Mouse (Mus musculus) forebrain, postnatal 0 days (tissue): ENCODE results near the gene Sfn. TPM values are rescaled to one million over a fixed set of nuclear protein-coding genes. Genes with fewer than 3 reads are reported as not detected.
A peak's percentile ranks its signal among the peaks of the same experiment; 100 is the strongest.

Experiments
- ATAC-seq: fragments of 200-750 bp; cut with Nextera tagmentation; 2 replicates; pipeline ENCODE4 v1.8.0; 2017; ENCODE audit warnings: mild to moderate bottlenecking, moderate library complexity
- DNase-seq: peaks from one replicate; pipeline ENCODE4 v3.0.0-alpha.2; 2015
- H3K27ac ChIP-seq: fragments of 300-500 bp; sonication (generic); 2 replicates; pipeline ENCODE4 v1.5.1; 2014; ENCODE audit warnings: low read depth, mild to moderate bottlenecking, antibody characterized with exemption, low read length, moderate library complexity, mixed read lengths
- H3K27me3 ChIP-seq: fragments of 300-500 bp; sonication (generic); 2 replicates; pipeline ENCODE4 v1.6.1; 2014; ENCODE audit warnings: mild to moderate bottlenecking, low read length, mixed read lengths; ENCODE audit not compliant: insufficient read depth
- H3K36me3 ChIP-seq: fragments of 300-500 bp; sonication (generic); 2 replicates; pipeline ENCODE4 v1.6.1; 2014; ENCODE audit warnings: mild to moderate bottlenecking, moderate library complexity; ENCODE audit not compliant: insufficient read depth
- H3K4me1 ChIP-seq: fragments of 300-500 bp; sonication (generic); 2 replicates; pipeline ENCODE4 v1.6.1; 2014; ENCODE audit warnings: antibody characterized with exemption; ENCODE audit not compliant: insufficient read depth
- H3K4me2 ChIP-seq: fragments of 300-500 bp; sonication (generic); 2 replicates; pipeline ENCODE4 v1.6.1; 2014; ENCODE audit warnings: low read depth, mild to moderate bottlenecking, moderate library complexity
- H3K4me3 ChIP-seq: fragments of 300-500 bp; sonication (generic); 2 replicates; pipeline ENCODE4 v1.5.1; 2014; ENCODE audit warnings: low read depth, low read length, mixed read lengths
- H3K9ac ChIP-seq: fragments of 300-500 bp; sonication (generic); 2 replicates; pipeline ENCODE4 v1.6.1; 2014; ENCODE audit warnings: mild to moderate bottlenecking
- H3K9me3 ChIP-seq: fragments of 300-500 bp; sonication (generic); 2 replicates; pipeline ENCODE4 v1.6.1; 2016; ENCODE audit warnings: low read length
- CTCF ChIP-seq: sonication (generic); IDR thresholded peaks from 2 replicates; pipeline ENCODE4 v1.5.1; 2016; ENCODE audit warnings: antibody characterized with exemption, control low read depth, low read depth
- WGBS: fragments of 180-500 bp; shearing (Covaris S2); extraction: QIAGEN DNeasy Blood & Tissue Kit; methylation state at CpG from one replicate; pipeline ENCODE4 v1.1.7; 2014; 5-methylcytosine and 5-hydroxymethylcytosine counted together
- polyA plus RNA-seq: library from polyadenylated mRNA; unstranded; fragments of >200 nt; fragmentation: Nextera tagmentation; extraction: Ambion mirVana; gene quantifications from 2 replicates; pipeline ENCODE4 v1.2.1, GENCODE M21; 2015
- total RNA-seq: library from RNA; depleted of rRNA; stranded (reverse); fragments of >200 nt; gene quantifications from 2 replicates; pipeline ENCODE4 v1.2.3, GENCODE M21; 2014

Gene Sfn
- total and polyA plus RNA-seq, 2 experiments from 2014 or later: 0.88 to 3.2 TPM

GRCm38 (mm10) chr4:133633332-133634042 is 31.5 kb upstream of the Sfn start:
- Histone ChIP-seq H3K4me3 (peak overlapping the region; percentile 88), H3K4me2 (peak overlapping the region; percentile 92), H3K9me3 (no peaks in the 10 kb centered on the region), H3K36me3 (no peaks in the 10 kb centered on the region), H3K27me3 (no peaks in the 10 kb centered on the region), H3K4me1 (0 out of 2 replicates have a peak, but pooled peaks cover 6% of the 10 kb centered on the region), H3K27ac (peak overlapping the region; percentile 87), H3K9ac (peak overlapping the region; percentile 84)
- peak; percentile 88 for DNase-seq
- peak; percentile 80 for TF ChIP-seq CTCF
- peak; percentile 97 for ATAC-seq
- WGBS: 12% methylated on average over 41 of the region's 47 CpGs

GRCm38 (mm10) chr4:133632483-133633327 is 30.7 kb upstream of the Sfn start:
- Histone ChIP-seq H3K27me3 (no peaks in the 10 kb centered on the region), H3K27ac (peak overlapping the region; percentile 87), H3K4me2 (peak overlapping the region; percentile 92), H3K4me1 (0 out of 2 replicates have a peak, but pooled peaks cover 6% of the 10 kb centered on the region), H3K36me3 (no peaks in the 10 kb centered on the region), H3K4me3 (peak overlapping the region; percentile 88), H3K9ac (peak overlapping the region; percentile 84), H3K9me3 (no peaks in the 10 kb centered on the region)
- TF ChIP-seq CTCF: no peak; the same call in 1 of the 2 replicates
- ATAC-seq (peak; percentile 77), DNase-seq (peak; percentile 53)
- 2% methylated on average over 60 of the region's 69 CpGs for WGBS

- Histone ChIP-seq H3K4me2 (peak overlapping the region; percentile 92), H3K4me3 (peak overlapping the region; percentile 88), H3K27me3 (no peaks in the 10 kb centered on the region), H3K9ac (peak overlapping the region; percentile 84), H3K9me3 (no peaks in the 10 kb centered on the region), H3K27ac (no peak overlapping the region), H3K36me3 (peaks cover 1% of the 10 kb centered on the region; the same call in 1 of the 2 replicates), H3K4me1 (0 out of 2 replicates have a peak, but pooled peaks cover 6% of the 10 kb centered on the region)
- TF ChIP-seq CTCF: no peak
- 26% methylated on average over 9 of the region's 9 CpGs for WGBS
- ATAC-seq (no peak), DNase-seq (no peak)
Measured at GRCm38 (mm10) chr4:133631769-133632411, 29.9 kb upstream of the Sfn start.

- no peak for TF ChIP-seq CTCF
- 0 out of 2 replicates have a peak, but pooled peaks cover 6% of the 10 kb centered on the region for H3K4me1 ChIP-seq
- 0 out of 2 replicates have a peak overlapping the region, but pooled peaks have one; percentile 92 for H3K4me2 ChIP-seq
- no peak for DNase-seq
- no peak overlapping the region for H3K4me3 ChIP-seq
- WGBS: 77% methylated on average over 14 of the region's 14 CpGs
- ATAC-seq: no peak
- no peak overlapping the region for H3K9ac ChIP-seq
- no peaks in the 10 kb centered on the region for H3K27me3 ChIP-seq
- no peaks in the 10 kb centered on the region for H3K9me3 ChIP-seq
- peaks cover 5% of the 10 kb centered on the region for H3K36me3 ChIP-seq
- no peak overlapping the region for H3K27ac ChIP-seq
Measured at GRCm38 (mm10) chr4:133631071-133631768, 29.3 kb upstream of the Sfn start.

GRCm38 (mm10) chr4:133630326-133630920 is 28.5 kb upstream of the Sfn start:
- Histone ChIP-seq H3K27ac (no peak overlapping the region), H3K4me2 (no peak overlapping the region), H3K4me1 (0 out of 2 replicates have a peak, but pooled peaks cover 6% of the 10 kb centered on the region), H3K9me3 (no peaks in the 10 kb centered on the region), H3K9ac (no peak overlapping the region), H3K4me3 (no peak overlapping the region), H3K27me3 (no peaks in the 10 kb centered on the region), H3K36me3 (peaks cover 13% of the 10 kb centered on the region)
- TF ChIP-seq CTCF: no peak
- ATAC-seq: no peak
- 89% methylated on average over 8 of the region's 8 CpGs for WGBS
- no peak for DNase-seq

GRCm38 (mm10) chr4:133629191-133629590 is 27.2 kb upstream of the Sfn start:
- ATAC-seq: no peak
- Histone ChIP-seq H3K27me3 (no peaks in the 10 kb centered on the region), H3K9ac (no peak overlapping the region), H3K4me1 (0 out of 2 replicates have a peak, but pooled peaks cover 6% of the 10 kb centered on the region), H3K27ac (no peak overlapping the region), H3K4me3 (no peak overlapping the region), H3K9me3 (no peaks in the 10 kb centered on the region), H3K36me3 (peaks cover 24% of the 10 kb centered on the region), H3K4me2 (no peak overlapping the region)
- no peak for DNase-seq
- 91% methylated on average over 7 of the region's 7 CpGs for WGBS
- no peak for TF ChIP-seq CTCF
